Mouse (Mus musculus): ENCODE measurements around the gene Zfp286.

The Zfp286 gene

GRCm38 (mm10) chr11:62746001-62746533, 43.2 kb downstream of the Zfp286 start:
- no peaks in the 10 kb centered on the region for H3K9me3 ChIP-seq (ENCODE audit: low read length)
- TF ChIP-seq POU5F1 (IDR thresholded peaks at IDR 0.05; ENCODE audit: borderline replicate concordance, low read length) (no peak), NANOG (IDR thresholded peaks at IDR 0.05; ENCODE audit: borderline replicate concordance, low read length) (no peak), CTCF (conservative IDR thresholded peaks at IDR 0.05; ENCODE audit: low read length) (no peak)

DNA sequence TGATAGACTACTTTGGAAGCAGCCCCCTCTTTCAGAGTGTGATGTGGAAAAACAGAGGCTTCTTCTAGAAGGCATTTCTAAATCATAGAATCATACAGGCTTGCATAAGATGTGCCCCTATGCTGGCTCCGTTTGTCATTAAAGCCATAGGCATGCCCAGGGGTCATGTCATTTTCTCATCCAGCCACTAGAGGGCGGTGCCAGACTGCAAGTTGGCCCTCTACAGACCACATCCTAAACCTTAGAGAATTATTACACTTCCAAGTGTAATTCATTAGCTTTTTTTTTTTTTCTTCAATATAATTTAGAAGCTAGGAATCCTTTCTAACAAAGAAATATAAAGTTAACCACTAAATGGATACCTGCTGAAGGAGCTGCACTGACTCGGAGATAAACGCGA, 45.2 kb downstream of the Zfp286 start:
- H3K36me3 ChIP-seq (ENCODE audit: insufficient read depth, low read length) = no peaks in the 10 kb centered on the region
- TF ChIP-seq POU5F1 (IDR thresholded peaks at IDR 0.05; ENCODE audit: borderline replicate concordance, low read length) = no peak
- TF ChIP-seq CTCF (conservative IDR thresholded peaks at IDR 0.05; ENCODE audit: low read length) = peak; percentile 91
- no peaks in the 10 kb centered on the region for H3K9me3 ChIP-seq (ENCODE audit: low read length)
- no peak overlapping the region for H3K4me3 ChIP-seq (replicated peaks; ENCODE audit: low read length)
- H3K4me1 ChIP-seq (replicated peaks; ENCODE audit: low read depth, low read length) = peaks cover 7% of the 10 kb centered on the region; the same call in 1 of the 2 replicates
- peaks cover 30% of the 10 kb centered on the region for H3K27me3 ChIP-seq (ENCODE audit: insufficient read depth, low read length)

More at GRCm38 (mm10) chr11:62746001-62746533, 43.2 kb downstream of the Zfp286 start:
- H3K27me3 ChIP-seq (ENCODE audit: insufficient read depth, low read length) = peaks cover 50% of the 10 kb centered on the region
- peak overlapping the region; percentile 68 for H3K4me3 ChIP-seq (replicated peaks; ENCODE audit: low read length)
- no peaks in the 10 kb centered on the region for H3K36me3 ChIP-seq (ENCODE audit: insufficient read depth, low read length)
- peaks cover 17% of the 10 kb centered on the region; the same call in 1 of the 2 replicates for H3K4me1 ChIP-seq (replicated peaks; ENCODE audit: low read depth, low read length)

DNA sequence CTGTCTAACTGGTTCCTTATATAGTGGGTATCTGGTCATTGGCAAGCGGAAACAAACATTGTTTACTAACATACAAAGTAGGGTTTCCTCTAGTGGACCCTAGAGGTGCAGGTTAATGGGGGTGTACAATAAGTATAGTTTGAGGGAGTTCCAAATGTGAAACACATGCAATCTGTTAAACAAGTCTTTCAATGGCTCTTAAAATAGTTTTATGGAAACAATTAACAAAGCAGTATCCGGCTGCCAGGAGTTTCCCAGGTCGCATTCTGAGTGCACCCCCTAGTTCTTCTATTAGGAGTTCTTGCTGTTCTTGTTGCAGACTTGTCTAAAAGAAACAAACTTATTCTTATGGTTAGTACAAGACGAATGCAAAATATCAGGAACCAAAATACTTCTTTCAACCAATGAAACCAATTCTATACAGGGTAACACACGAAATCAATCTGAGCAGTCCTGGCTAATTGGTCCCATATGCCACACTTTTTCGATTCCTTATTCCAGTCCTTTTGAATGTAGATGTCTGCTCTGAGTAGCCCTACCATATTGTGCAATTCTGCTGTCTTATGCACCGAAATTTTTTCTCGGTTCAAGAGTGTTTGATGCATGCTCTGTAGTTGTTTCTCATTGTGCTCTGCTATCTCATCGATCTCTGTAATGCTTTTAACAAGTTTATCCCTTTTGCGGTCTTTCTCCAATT, 46.9 kb downstream of the Zfp286 start:
- no peaks in the 10 kb centered on the region for H3K9me3 ChIP-seq (ENCODE audit: low read length)
- no peak overlapping the region for H3K4me3 ChIP-seq (replicated peaks; ENCODE audit: low read length)

DNA sequence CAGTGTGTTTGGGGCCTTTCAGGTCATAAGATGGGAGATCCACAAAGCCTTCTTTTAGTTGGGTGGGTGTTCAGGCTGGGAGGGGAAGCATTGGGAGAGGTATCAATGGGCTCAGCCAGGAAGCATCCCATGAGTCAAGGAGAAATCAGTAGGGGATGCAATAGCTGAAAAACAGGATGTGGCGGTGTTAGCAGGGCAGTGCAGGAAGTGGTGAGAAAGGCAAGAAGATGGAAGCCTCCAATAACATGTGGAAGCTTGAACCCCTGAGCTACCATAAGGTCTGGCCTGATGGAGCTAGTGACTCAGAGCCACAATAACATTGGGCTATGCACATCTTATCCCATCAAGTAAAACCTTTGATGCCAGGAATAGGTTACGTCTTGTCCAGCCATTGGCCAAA, 48.1 kb downstream of the Zfp286 start:
- Histone ChIP-seq H3K4me1 (replicated peaks; ENCODE audit: low read depth, low read length) (peaks cover 7% of the 10 kb centered on the region; the same call in 1 of the 2 replicates), H3K4me3 (replicated peaks; ENCODE audit: low read length) (no peak overlapping the region), H3K27me3 (ENCODE audit: insufficient read depth, low read length) (peaks cover 10% of the 10 kb centered on the region), H3K9me3 (ENCODE audit: low read length) (no peaks in the 10 kb centered on the region), H3K36me3 (ENCODE audit: insufficient read depth, low read length) (no peaks in the 10 kb centered on the region)
- TF ChIP-seq POU5F1 (IDR thresholded peaks at IDR 0.05; ENCODE audit: borderline replicate concordance, low read length) (no peak), CTCF (conservative IDR thresholded peaks at IDR 0.05; ENCODE audit: low read length) (no peak), NANOG (IDR thresholded peaks at IDR 0.05; ENCODE audit: borderline replicate concordance, low read length) (no peak)

More for the DNA sequence above, 46.9 kb downstream of the Zfp286 start:
- Histone ChIP-seq H3K36me3 (ENCODE audit: insufficient read depth, low read length) (no peaks in the 10 kb centered on the region), H3K27me3 (ENCODE audit: insufficient read depth, low read length) (peaks cover 18% of the 10 kb centered on the region), H3K4me1 (replicated peaks; ENCODE audit: low read depth, low read length) (peaks cover 7% of the 10 kb centered on the region; the same call in 1 of the 2 replicates)
- no peak for TF ChIP-seq CTCF (conservative IDR thresholded peaks at IDR 0.05; ENCODE audit: low read length)
- no peak for TF ChIP-seq POU5F1 (IDR thresholded peaks at IDR 0.05; ENCODE audit: borderline replicate concordance, low read length)
- no peak for TF ChIP-seq NANOG (IDR thresholded peaks at IDR 0.05; ENCODE audit: borderline replicate concordance, low read length)

DNA sequence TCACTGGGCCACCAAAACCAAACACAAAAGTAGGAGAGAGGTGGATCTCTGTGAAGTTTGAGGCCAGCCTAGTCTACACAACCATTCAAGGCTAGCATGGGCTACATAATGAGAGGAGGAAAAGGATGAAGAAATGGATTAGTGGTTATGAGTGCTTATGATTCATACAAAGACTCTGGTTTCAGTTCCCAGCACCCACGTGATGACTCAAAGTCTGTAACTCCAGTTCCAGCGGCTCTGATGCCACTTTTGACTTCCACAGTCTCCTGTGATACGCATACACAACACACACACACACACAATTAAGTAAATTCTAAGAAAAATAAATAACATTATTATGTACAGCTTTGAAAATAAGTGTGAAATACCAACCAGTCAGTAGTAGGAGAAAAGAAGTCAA, 56.6 kb downstream of the Zfp286 start:
- Histone ChIP-seq H3K9me3 (ENCODE audit: low read length) (no peaks in the 10 kb centered on the region), H3K4me3 (replicated peaks; ENCODE audit: low read length) (no peak overlapping the region), H3K36me3 (ENCODE audit: insufficient read depth, low read length) (no peaks in the 10 kb centered on the region), H3K4me1 (replicated peaks; ENCODE audit: low read depth, low read length) (peaks cover 4% of the 10 kb centered on the region), H3K27me3 (ENCODE audit: insufficient read depth, low read length) (peaks cover 45% of the 10 kb centered on the region)
- TF ChIP-seq CTCF (conservative IDR thresholded peaks at IDR 0.05; ENCODE audit: low read length) (no peak), NANOG (IDR thresholded peaks at IDR 0.05; ENCODE audit: borderline replicate concordance, low read length) (no peak), POU5F1 (IDR thresholded peaks at IDR 0.05; ENCODE audit: borderline replicate concordance, low read length) (no peak)

GRCm38 (mm10) chr11:62732022-62732387, 57.3 kb downstream of the Zfp286 start:
- Histone ChIP-seq H3K4me3 (replicated peaks; ENCODE audit: low read length) (peak overlapping the region; percentile 86), H3K27me3 (ENCODE audit: insufficient read depth, low read length) (peaks cover 45% of the 10 kb centered on the region), H3K36me3 (ENCODE audit: insufficient read depth, low read length) (no peaks in the 10 kb centered on the region), H3K9me3 (ENCODE audit: low read length) (no peaks in the 10 kb centered on the region), H3K4me1 (replicated peaks; ENCODE audit: low read depth, low read length) (peaks cover 4% of the 10 kb centered on the region)
- TF ChIP-seq CTCF (conservative IDR thresholded peaks at IDR 0.05; ENCODE audit: low read length) = no peak
- no peak for TF ChIP-seq NANOG (IDR thresholded peaks at IDR 0.05; ENCODE audit: borderline replicate concordance, low read length)
- TF ChIP-seq POU5F1 (IDR thresholded peaks at IDR 0.05; ENCODE audit: borderline replicate concordance, low read length) = no peak

GRCm38 (mm10) chr11:62731311-62732021, 57.8 kb downstream of the Zfp286 start, which contains the start of gene Zfp287:
Gene Zfp287, minus strand, starts transcription at chr11:62731905.
- Histone ChIP-seq H3K9me3 (ENCODE audit: low read length) (no peaks in the 10 kb centered on the region), H3K27me3 (ENCODE audit: insufficient read depth, low read length) (peaks cover 45% of the 10 kb centered on the region), H3K4me3 (replicated peaks; ENCODE audit: low read length) (peak within 1 kb of the TSS; percentile 86), H3K36me3 (ENCODE audit: insufficient read depth, low read length) (no peaks in the 10 kb centered on the region), H3K4me1 (replicated peaks; ENCODE audit: low read depth, low read length) (peaks cover 4% of the 10 kb centered on the region)
- TF ChIP-seq CTCF (conservative IDR thresholded peaks at IDR 0.05; ENCODE audit: low read length) = no peak
- TF ChIP-seq NANOG (IDR thresholded peaks at IDR 0.05; ENCODE audit: borderline replicate concordance, low read length) = no peak

DNA sequence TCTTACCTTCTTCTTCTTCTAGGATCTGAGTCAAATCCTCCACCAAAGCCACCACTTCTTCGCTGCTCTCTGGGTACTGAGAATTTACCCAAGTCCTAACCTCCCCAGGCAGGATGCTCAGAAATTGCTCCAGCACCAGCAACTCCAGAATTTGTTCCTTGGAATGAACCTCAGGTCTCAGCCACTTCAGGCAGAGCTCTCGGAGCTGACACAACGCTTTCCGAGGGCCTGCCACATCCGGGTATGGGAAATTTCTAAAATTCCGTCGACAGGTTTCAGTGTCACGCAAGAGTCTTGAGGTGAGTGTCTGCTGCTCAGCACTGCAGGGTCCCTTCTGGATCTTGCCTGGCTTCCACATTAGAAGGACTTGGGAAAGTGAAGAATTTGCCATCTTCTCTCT, 61.0 kb downstream of the Zfp286 start:
- peaks cover 4% of the 10 kb centered on the region for H3K4me1 ChIP-seq (replicated peaks; ENCODE audit: low read depth, low read length)
- no peak for TF ChIP-seq POU5F1 (IDR thresholded peaks at IDR 0.05; ENCODE audit: borderline replicate concordance, low read length)
- TF ChIP-seq NANOG (IDR thresholded peaks at IDR 0.05; ENCODE audit: borderline replicate concordance, low read length) = no peak
- no peak for TF ChIP-seq CTCF (conservative IDR thresholded peaks at IDR 0.05; ENCODE audit: low read length)

More for the DNA sequence above, 61.0 kb downstream of the Zfp286 start:
- Histone ChIP-seq H3K36me3 (ENCODE audit: insufficient read depth, low read length) (no peaks in the 10 kb centered on the region), H3K4me3 (replicated peaks; ENCODE audit: low read length) (no peak overlapping the region), H3K27me3 (ENCODE audit: insufficient read depth, low read length) (peaks cover 40% of the 10 kb centered on the region), H3K9me3 (ENCODE audit: low read length) (no peaks in the 10 kb centered on the region)

Data from E14TG2a.4 (cell line).